Mouse (Mus musculus): ENCODE results near the gene Rps18. TPM values are rescaled to one million over a fixed set of nuclear protein-coding genes. Genes with fewer than 3 reads are reported as not detected.
"Not testable (repeated sequence)": the region's sequence is repeated elsewhere in the genome, so short reads cannot be mapped to it uniquely, and the experiment has no call there.

Gene Rps18
- total RNA-seq (2015; ENCODE audit: low replicate concordance) (779 and 808 TPM in 2 replicates), total RNA-seq (2017; ENCODE audit: low replicate concordance) (194 and 380 TPM in 2 replicates)

DNA sequence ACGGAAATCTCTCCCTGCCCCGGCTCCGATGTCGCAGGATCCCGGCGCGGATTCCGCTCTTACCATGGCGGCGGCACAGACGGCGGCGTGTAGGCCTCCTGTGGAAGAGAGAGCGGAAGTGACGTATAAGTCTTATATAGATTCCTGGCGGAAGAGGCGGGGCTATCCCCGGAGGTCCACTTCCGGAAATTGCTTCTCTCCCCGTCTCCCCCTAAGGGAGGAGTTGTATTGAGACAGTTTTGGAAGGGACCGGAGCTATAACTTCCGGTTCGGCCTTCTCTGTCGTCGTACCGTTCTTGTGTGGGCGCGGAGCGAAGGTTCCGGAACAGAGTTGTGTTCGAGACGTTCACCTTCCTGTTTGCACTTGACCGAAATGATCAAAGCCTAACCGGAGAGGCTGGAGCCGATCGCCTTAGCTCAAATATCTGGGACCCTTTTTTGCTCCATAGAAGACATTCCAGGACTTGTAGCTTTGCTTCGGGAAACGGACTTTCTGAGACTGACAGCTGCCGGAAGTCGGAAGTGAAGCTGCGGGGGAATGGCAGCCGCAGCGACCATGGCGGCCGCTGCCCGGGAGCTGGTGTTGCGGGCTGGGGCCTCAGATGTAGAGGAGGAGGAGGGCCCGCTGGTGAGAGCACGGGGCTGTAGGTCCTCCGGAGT, at the start of gene Rps18, which contains the start of gene Vps52:
Gene Rps18, minus strand, starts transcription at position 447 of the 660 bp plus-strand sequence.
Gene Vps52, plus strand, starts transcription at position 258 of the 660 bp plus-strand sequence.
- peak; percentile 90 for ATAC-seq (replicated peaks; ENCODE audit: low FRiP score, poor library complexity, severe bottlenecking)

DNA sequence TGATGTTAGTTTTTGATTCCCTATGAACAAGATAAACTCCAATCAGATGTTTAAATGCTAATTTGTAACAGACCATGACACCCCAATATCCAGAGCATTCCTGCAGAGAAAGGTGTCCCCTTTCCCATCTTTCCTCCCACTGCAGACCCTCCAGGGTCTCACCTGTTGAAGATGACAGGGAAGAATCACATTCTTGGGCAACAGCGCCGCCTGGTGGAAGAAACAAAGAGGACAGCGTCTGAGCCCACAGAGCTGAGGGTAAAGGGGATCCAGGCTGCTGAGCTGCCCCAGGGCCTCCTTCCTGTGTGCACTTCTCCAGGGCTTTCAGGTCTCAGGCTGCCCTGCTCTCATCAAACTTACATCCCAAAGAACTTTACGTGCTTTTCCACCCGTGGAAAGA, 47.6 kb upstream of the Rps18 start:
- ATAC-seq (replicated peaks; ENCODE audit: low FRiP score, poor library complexity, severe bottlenecking) = no peak

DNA sequence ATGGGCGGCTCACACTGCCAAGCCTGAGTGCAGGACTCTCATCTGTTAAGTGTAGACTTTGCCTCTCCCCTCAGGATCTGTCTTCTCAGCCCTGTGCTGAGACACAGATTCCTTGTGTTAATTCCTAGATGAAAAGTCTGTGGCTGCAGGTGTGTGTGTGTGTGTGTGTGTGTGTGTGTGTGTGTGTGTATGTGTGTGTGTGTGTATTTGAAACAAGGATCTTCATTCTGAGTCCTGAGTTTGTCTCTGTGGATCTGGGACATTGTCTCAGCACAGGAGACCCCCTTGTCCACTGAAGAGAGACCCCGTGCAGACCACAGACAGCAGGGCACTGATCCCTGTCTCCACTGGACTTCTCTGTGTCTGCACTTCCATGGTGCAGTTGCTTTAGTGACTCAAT, 45.0 kb upstream of the Rps18 start:
- not testable (repeated sequence) for ATAC-seq (replicated peaks; ENCODE audit: low FRiP score, poor library complexity, severe bottlenecking)

DNA sequence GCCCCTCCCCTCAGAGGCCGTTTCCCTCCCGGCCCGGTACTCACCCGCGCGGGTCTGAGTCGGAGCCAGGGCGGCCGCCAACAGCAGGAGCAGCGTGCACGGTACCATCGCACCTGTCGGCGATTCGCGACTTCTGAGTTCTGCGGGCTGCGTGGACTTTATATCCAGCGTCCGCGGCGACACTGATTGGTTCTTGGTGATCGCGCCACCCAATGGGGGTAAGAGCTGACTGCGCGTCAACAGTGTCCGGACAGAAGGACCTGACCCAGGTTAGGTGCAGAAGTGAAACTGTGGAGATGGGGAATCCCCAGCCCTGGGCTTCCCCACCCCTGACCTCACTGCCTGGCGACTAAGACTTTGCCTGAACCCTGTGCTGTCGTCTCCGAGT, 44.3 kb upstream of the Rps18 start, which contains the start of gene H2-K1:
Gene H2-K1, minus strand, starts transcription at position 198 of the 388 bp plus-strand sequence.
- ATAC-seq (replicated peaks; ENCODE audit: low FRiP score, poor library complexity, severe bottlenecking) = peak; percentile 88

DNA sequence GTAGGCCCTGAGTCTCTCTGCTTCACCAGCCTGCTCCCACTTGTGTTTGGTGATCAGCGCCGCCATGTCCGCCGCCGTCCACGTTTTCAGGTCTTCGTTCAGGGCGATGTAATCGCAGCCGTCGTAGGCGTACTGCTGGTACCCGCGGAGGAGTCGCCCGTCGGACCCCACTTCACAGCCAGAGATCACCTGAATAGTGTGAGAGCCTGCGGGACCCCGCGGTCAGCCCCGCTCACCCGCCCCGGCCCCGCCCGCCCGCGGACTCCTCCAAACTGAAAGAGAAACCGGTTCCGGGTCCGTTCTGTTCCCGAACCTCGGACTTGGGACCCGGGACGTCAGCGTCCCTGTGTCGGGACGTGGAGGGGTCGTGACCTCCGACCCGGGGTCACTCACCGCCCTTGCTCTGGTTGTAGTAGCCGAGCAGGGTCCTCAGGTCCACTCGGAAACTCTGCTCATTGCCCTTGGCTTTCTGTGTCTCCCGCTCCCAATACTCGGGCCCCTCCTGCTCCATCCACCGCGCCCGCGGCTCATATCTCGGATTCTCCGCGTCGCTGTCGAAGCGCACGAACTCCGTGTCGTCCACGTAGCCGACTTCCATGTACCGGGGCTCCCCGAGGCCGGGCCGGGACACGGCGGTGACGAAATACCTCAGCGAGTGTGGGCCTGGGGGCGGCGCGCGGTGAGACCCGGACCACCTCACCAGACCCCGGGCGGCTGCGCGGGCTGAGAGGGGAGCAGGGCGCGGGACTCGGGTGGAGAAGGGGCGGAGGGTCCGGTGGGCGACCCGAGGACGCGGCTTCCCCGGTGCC, 43.7 kb upstream of the Rps18 start:
- peak; percentile 35 for ATAC-seq (replicated peaks; ENCODE audit: low FRiP score, poor library complexity, severe bottlenecking)

DNA sequence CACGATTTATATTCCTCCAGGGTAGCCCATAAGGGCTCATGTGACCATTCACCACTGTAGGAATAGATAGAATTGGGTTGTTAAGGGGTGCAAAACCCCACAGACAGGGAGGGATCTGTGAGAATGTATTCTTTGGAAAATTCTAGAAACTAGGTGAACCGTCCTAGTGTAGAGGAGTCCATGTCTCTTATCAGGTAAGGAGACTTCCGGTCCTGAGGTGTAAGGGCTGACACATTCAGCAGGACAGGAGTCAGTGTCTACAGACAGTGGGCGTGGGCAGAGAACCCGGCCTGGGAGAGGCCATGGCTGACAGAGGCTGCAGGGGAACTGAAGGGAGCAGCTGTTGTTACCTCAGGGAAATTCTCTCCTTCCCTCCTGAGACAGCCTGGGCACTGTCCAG, 42.9 kb upstream of the Rps18 start:
- ATAC-seq (replicated peaks; ENCODE audit: low FRiP score, poor library complexity, severe bottlenecking) = not testable (repeated sequence)

DNA sequence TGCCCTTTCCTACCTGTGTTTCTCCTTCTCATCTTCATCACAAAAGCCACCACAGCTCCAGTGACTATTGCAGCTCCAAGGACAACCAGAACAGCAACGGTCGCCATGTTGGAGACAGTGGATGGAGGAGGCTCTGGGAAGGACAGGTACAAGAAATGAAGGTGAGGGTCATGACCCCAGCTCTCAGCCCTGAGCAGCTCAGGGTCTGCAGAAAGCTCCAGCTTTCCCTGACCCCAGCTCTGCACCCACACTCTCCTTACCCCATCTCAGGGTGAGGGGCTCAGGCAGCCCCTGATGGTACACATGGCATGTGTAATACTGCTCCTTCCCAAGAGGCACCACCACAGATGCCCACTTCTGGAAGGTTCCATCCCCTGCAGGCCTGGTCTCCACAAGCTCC, 41.2 kb upstream of the Rps18 start:
- ATAC-seq (replicated peaks; ENCODE audit: low FRiP score, poor library complexity, severe bottlenecking) = not testable (repeated sequence)

DNA sequence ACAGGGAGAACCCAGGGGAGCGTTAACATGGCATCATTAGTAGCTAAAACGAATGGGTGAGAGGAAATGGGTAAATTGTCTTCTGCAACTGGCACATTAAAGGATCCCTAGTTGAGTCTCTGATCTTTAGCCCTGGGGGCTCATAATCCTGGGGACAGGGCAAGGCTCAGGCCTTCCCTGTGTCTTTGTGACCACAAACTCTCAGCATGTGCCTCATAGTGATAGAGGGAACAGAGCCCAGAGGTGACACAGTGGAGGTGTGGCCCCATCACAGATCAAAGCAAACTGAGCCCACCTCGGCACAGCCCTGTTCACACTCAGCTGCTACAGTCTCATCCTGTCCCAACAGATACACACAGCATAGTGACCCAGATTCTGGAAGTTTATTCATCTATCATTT, 39.9 kb upstream of the Rps18 start:
- no peak for ATAC-seq (replicated peaks; ENCODE audit: low FRiP score, poor library complexity, severe bottlenecking)

DNA sequence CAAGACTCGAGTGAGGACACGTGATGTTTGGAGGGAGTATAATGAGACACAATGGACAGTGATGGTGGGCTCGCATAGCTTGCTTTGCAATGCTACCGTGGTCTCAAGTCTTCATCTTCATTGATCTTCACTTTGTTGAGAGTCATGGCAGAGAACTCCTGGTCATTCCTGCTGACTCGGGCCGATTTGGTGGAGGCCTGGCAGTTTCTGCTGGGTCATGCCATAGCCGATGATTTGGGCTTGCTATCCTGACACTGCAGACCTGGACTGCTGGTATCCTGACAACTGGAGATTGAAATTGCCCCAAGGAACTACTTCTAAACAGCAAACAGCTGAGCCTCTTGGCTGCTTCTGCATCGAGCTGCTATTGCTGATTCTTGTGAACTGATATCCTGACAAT, 39.2 kb upstream of the Rps18 start:
- ATAC-seq (replicated peaks; ENCODE audit: low FRiP score, poor library complexity, severe bottlenecking) = no peak

DNA sequence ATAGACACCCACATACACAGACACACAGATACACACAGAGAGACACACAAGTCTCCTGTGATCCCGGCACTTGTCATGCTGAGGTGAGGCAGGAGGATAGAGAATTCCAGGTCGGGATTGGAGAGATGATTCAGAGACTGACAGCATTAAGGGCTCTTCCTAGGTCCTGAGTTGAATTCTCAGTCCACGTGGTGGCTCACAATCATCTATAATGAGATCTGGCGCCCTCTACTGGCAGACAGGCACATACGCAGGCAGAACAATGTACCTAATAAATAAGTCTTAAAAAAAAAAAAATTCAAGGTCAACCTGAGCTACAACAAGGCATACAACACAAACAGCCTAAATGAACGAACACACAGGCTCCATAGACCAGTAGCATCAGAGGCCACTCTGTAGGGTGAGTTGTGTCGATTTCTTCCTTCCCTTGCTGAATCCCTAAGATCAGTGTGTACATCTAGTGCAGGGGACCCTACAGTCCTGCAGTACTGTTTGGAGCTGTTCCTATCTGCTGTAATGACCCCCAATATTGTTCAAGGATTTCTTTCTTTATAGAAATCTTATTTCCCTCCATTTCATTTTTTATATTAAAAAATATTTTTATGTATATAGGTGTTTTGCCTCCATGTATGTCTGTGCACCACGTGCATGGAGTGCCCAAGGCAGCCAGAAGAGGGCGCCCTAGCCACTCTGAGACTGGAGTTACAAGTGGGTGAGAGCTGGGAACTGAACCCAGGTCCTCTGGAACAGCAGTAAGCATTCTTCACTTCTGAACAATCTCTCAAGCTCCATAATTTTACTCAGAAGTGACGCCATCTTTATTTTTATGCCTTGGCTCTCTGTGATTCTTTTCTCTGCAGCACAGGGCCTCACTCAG, 36.2 kb upstream of the Rps18 start:
- peak; percentile 79 for ATAC-seq (replicated peaks; ENCODE audit: low FRiP score, poor library complexity, severe bottlenecking)

DNA sequence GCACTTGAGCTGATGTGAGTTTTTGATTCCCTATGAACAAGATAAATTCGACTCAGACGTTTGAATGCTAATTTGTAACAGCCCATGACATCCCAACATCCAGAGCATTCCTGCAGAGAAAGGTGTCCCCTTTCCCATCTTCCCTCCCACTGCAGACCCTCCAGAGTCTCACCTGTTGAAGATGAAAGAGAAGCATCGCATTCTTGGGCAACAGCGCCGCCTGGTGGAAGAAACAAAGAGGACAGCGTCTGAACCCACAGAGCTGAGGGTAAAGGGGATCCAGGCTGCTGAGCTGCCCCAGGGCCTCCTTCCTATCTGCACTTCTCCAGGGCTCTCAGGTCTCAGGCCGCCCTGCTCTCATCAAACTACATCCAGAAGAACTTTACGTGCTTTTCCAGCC, 26.3 kb upstream of the Rps18 start:
- not testable (repeated sequence) for ATAC-seq (replicated peaks; ENCODE audit: low FRiP score, poor library complexity, severe bottlenecking)

DNA sequence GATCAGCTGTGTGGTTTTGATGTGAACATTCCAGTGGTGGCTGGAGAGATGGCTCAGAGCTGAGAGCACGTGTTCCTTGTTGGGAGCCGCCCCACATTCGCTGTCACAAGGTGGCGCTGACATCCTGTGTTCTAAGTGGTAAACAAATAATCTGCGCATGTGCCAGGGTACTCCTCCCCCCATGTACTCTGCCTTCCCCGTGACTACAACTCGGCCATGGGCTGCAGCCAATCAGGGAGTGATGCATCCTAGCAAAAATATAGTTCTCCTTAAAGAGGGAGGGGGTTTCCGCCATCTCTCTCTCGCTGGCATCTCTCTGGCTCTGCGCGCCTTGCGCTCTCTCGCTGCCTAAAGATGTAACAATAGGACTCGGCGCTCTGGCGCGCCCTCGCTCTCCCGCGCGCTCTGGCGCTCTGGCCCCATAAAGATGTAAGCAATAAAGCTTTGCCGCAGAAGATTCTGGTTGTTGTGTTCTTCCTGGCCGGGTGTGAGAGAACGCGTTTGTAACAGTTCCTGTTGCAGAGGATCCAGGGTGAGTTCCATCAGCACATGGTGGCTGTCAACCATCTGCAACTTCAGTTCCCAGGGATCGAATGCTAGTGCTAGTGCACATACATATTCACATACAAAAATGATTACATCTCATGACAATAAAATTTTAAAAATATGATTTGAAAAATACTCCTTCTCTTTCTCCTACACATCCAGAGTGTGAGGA, 25.6 kb upstream of the Rps18 start:
- ATAC-seq (replicated peaks; ENCODE audit: low FRiP score, poor library complexity, severe bottlenecking) = peak; percentile 69

DNA sequence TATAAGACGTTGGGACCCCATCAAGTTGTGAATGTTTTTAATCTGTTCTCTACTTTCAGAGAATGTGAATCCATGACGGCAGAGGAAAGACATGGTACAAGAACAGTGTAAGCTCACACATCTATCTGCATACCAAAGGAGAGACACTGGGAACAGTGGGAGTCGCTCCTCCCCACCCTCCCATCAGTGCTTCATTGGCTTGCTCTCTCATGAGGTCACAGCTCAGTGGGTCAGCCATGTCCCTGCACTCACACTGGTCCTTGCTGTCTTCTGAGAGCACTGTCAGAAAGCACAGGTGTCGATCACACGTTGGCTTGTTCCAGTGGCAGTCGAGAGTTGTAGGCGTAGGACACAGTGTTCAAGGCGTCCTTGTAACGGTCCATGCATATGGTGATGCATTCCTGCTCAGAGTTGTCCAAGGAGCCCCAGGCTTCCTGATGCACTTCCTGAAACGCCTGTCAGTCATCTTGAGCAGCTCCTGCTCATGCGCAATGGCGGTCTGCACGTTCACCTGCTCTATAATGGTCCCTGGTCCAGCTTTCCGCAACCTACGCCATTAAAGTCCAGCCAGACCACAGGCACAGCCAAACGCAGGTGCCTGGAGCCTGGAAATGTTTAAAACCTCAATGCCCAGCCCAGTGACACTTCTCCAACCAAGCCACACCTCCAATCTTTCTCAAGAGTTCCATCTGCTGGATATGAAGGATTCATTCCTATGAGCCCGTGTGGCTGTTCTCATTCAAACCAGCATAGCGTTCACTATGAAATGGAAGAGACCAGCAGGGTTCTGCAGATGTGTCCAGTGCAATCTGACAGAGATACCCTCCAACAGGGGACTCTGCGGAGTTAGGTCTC, 24.6 kb upstream of the Rps18 start:
- ATAC-seq (replicated peaks; ENCODE audit: low FRiP score, poor library complexity, severe bottlenecking) = no peak

DNA sequence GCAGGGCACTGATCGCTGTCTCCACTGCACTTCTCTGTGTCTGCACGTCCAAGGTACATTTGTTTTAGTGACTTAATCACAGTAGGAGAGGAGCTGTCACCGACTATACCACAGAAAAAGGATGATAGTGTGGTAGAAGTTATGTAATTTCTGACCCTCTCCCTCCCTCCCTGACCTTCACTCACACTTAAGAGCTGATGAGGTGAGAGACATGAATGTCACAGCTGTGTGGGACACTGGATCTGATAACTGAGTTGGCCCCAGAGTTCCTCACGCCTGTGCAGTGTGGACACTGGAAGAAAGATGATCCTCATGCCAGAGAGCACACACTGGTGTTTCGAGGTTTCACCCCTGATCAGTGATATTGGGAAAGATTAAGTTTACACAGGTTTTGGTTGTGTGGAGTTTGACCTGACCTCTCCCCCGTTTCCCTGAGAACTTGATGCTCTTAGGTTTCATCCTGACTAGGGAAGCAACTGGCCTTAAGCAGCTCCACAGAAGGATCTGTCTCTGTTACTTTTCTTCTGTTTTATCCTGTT, 23.8 kb upstream of the Rps18 start:
- no peak for ATAC-seq (replicated peaks; ENCODE audit: low FRiP score, poor library complexity, severe bottlenecking)

DNA sequence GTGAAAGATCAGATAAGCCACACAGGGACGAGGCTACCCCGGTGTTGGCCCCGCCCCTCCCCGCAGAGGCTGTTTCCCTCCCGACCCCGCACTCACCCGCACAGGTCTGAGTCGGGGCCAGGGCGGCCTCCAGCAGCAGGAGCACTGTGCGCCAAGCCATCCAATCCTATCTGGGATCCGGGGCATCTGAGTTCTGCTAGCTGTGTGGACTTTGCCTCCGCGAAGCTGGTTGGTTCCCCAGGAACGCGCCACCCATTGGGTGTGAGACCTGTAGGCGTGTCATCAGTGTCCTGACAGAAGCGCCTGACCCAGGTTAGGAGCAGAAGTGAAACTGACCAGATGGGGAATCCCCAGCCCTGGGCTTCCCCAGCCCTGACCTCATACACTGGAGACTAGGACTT, 22.8 kb upstream of the Rps18 start:
- peak; percentile 81 for ATAC-seq (replicated peaks; ENCODE audit: low FRiP score, poor library complexity, severe bottlenecking)

DNA sequence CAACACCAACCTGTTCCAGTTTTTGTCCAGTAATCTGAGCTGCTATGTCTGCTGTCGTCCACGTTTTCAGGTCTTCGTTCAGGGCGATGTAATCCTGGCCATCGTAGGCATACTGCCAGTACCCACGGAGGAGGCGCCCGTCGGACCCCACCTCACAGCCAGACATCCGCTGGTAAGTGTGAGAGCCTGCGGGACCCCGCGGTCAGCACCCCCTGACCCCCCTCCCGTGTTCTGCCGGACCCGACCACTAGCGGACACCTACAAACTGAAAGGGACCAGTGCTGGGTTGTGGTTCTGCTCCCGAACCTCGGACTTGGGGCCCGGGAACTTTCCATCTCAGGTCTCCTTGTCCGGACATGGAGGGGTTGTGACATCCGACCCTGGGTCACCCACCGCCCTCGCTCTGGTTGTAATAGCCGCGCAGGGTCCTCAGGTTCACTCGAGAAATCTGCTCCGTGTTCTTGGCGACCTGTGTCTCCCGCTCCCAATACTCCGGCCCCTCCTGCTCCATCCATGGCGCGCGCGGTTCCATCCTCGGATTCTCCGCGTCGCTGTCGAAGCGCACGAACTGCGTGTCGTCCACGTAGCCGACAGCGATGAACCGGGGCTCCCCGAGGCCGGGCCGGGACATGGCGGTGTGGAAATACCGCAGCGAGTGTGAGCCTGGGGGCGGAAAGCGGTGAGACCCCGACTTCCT, 22.2 kb upstream of the Rps18 start:
- no peak for ATAC-seq (replicated peaks; ENCODE audit: low FRiP score, poor library complexity, severe bottlenecking)

DNA sequence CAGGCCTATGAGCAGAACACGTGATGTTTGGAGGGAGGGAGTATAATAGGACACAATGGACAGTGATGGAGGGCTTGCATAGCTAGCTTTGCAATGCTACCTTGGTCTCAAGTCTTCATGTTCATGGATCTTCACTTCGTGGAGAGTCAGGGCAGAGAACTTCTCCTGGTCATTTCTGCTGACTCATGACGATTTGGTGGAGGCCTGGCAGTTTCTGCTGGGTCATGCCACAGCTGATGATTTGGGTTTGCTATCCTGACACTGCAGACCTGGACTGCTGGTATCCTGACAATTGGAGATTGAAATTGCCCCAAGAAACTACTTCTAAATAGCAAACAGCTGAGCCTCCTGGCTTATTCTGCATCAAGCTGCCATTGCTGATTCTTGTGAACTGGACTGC, 17.8 kb upstream of the Rps18 start:
- no peak for ATAC-seq (replicated peaks; ENCODE audit: low FRiP score, poor library complexity, severe bottlenecking)

DNA sequence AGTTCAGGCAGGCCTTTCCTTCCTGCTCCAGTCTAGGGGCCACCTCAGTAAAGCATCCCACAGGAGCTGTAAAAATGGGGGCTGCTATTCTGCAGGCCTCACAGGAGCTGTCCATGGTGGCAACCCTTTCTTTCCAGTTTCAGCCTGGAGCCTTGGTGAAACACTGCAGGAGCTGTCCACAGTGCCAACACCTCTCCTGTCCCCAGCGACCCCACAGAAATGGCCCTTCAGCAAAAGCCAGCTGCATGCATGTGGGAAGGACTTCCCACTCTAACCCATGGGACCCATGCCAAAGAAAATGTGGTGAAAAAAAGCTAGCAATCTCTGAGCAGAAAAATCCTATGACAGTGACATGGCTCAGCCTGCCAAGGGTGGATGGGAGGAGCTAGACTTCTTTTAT, 16.9 kb upstream of the Rps18 start:
- ATAC-seq (replicated peaks; ENCODE audit: low FRiP score, poor library complexity, severe bottlenecking) = no peak
